Mouse (Mus musculus) kidney, postnatal 0 days (tissue): ENCODE measurements at regions not wholly inside any gene's neighbourhood (a gene's known extent, or its start where the extent isn't known, plus 50 kb on each side); places are given as distances from the start of the nearest gene placed in this dataset.

Experiments
- ATAC-seq: fragments of 200-750 bp; cut with Nextera tagmentation; replicated peaks from 2 replicates; pipeline ENCODE4 v1.8.0; 2017; ENCODE audit warnings: low read depth, moderate number of reproducible peaks, moderate TSS enrichment, moderate library complexity; ENCODE audit not compliant: low FRiP score
- DNase-seq: peaks from one replicate; pipeline ENCODE4 v3.0.0-alpha.2; 2016; ENCODE audit warnings: low spot score
- H3K27ac ChIP-seq: fragments of 300-500 bp; sonication (generic); 2 replicates; pipeline ENCODE4 v1.5.1; 2014; ENCODE audit warnings: mild to moderate bottlenecking
- H3K27me3 ChIP-seq: fragments of 300-500 bp; sonication (generic); 2 replicates; pipeline ENCODE4 v1.6.1; 2014; ENCODE audit warnings: low read length, mixed read lengths; ENCODE audit not compliant: insufficient read depth
- H3K36me3 ChIP-seq: fragments of 300-500 bp; sonication (generic); 2 replicates; pipeline ENCODE4 v1.6.1; 2014; ENCODE audit warnings: low read length, mixed read lengths; ENCODE audit not compliant: insufficient read depth
- H3K4me1 ChIP-seq: fragments of 300-500 bp; sonication (generic); replicated peaks from 2 replicates; pipeline ENCODE4 v1.6.1; 2014; ENCODE audit warnings: antibody characterized with exemption, low read length, mixed read lengths; ENCODE audit not compliant: insufficient read depth
- H3K4me2 ChIP-seq: fragments of 300-500 bp; sonication (generic); 2 replicates; pipeline ENCODE4 v1.6.1; 2014; ENCODE audit warnings: mild to moderate bottlenecking, low read length, moderate library complexity, mixed read lengths
- H3K4me3 ChIP-seq: fragments of 300-500 bp; sonication (generic); replicated peaks from 2 replicates; pipeline ENCODE4 v1.5.1; 2014; ENCODE audit warnings: low read depth, low read length
- H3K9ac ChIP-seq: fragments of 300-500 bp; sonication (generic); 2 replicates; pipeline ENCODE4 v1.6.1; 2014; ENCODE audit warnings: low read depth, low read length
- H3K9me3 ChIP-seq: fragments of 300-500 bp; sonication (generic); replicated peaks from 2 replicates; pipeline ENCODE4 v1.6.1; 2016; ENCODE audit warnings: low read length, inconsistent platforms, mixed read lengths
- CTCF ChIP-seq: IDR thresholded peaks from 2 replicates; pipeline ENCODE4 v1.5.1; 2016; ENCODE audit warnings: antibody characterized with exemption, low read depth, mild to moderate bottlenecking, moderate library complexity
- WGBS: fragments of 180-500 bp; shearing (Covaris S2); extraction: QIAGEN DNeasy Blood & Tissue Kit; methylation state at CpG from one replicate; pipeline ENCODE4 v1.1.7; 2014; 5-methylcytosine and 5-hydroxymethylcytosine counted together

- H3K9ac ChIP-seq = no peak overlapping the region
- no peak for DNase-seq
- TF ChIP-seq CTCF = no peak
- 75% methylated on average over 3 of the region's 3 CpGs for WGBS
- H3K4me2 ChIP-seq = no peak overlapping the region
- no peaks in the 10 kb centered on the region for H3K36me3 ChIP-seq
- ATAC-seq = no peak
- no peaks in the 10 kb centered on the region for H3K9me3 ChIP-seq
- no peaks in the 10 kb centered on the region for H3K4me1 ChIP-seq
- H3K4me3 ChIP-seq = no peak overlapping the region
- no peaks in the 10 kb centered on the region for H3K27me3 ChIP-seq
- H3K27ac ChIP-seq = no peak overlapping the region
Observed at GRCm38 (mm10) chr9:50257162-50257561, 87.6 kb downstream of the Rpl10-ps3 start.

DNA sequence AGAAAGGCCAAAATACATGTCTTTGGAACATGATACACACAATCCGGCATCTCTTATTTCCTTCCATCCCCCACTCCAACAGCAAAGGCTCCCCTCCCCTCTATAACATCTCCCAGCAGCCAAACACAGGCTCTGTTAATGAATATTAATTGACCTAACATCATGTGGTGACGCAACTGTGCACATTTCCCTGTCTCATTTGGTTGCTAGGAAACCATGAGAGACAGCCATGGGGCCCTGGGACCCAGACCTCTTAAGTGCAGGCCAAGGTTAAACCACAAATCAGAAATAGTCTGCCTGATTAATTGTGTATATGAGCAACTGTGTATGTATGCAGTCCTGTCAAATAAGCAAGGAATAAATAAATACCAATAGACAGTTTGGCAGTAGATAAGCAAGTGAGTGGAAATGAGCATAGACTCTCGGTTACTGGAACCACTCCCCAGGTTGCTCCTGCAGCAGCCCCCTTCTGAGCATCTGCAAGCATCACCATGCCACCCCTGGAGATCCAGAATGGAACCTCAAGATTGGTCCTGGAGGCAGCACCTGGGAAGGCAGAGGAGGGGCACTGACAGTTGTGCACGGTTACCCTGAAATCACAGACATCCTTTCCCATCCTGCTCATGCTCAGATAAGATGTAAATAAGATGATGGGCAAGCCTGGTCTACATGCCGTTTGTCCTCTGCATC lies 99.6 kb downstream of the Rpl10-ps3 start:
- WGBS = 60% methylated on average over 5 of the region's 5 CpGs

DNA sequence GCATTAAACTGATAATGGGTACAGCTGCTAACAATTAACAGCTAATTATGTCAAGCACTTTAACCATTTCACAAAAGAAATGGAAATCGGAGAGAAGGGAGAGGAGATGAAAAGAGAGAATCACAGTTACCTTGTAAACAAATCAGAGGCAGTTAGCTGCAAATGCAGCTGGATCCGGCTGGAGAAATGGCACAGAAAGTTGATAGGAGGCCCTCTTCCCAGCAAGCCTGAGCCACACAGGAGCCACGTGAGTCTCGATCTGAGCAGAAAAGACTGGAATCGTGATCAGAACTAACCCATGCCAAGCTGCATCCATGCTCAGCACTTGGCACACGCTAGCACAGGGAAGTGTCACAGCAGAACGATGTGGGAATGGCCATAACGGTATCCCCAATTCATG lies 103.8 kb downstream of the Rpl10-ps3 start:
- no peak for TF ChIP-seq CTCF
- Histone ChIP-seq H3K9ac (no peak overlapping the region), H3K27ac (no peak overlapping the region), H3K4me1 (no peaks in the 10 kb centered on the region), H3K9me3 (no peaks in the 10 kb centered on the region), H3K4me3 (no peak overlapping the region), H3K4me2 (no peak overlapping the region), H3K36me3 (no peaks in the 10 kb centered on the region), H3K27me3 (no peaks in the 10 kb centered on the region)
- DNase-seq (peak; percentile 8), ATAC-seq (no peak)
- 51% methylated on average over 8 of the region's 8 CpGs for WGBS

More for the DNA sequence above, 99.6 kb downstream of the Rpl10-ps3 start:
- ATAC-seq = no peak
- Histone ChIP-seq H3K27ac (no peak overlapping the region), H3K4me1 (no peaks in the 10 kb centered on the region), H3K4me3 (no peak overlapping the region), H3K27me3 (no peaks in the 10 kb centered on the region), H3K4me2 (no peak overlapping the region), H3K9ac (no peak overlapping the region), H3K9me3 (no peaks in the 10 kb centered on the region), H3K36me3 (no peaks in the 10 kb centered on the region)
- no peak for TF ChIP-seq CTCF
- peak; percentile 35 for DNase-seq

GRCm38 (mm10) chr9:50235908-50236307 lies 108.9 kb downstream of the Rpl10-ps3 start:
- DNase-seq (peak; percentile 31), ATAC-seq (no peak)
- no peak overlapping the region for H3K27ac ChIP-seq
- H3K4me1 ChIP-seq = no peaks in the 10 kb centered on the region
- TF ChIP-seq CTCF = no peak
- H3K4me3 ChIP-seq = no peak overlapping the region
- 48% methylated on average over 1 of the region's 1 CpGs for WGBS
- H3K9ac ChIP-seq = no peak overlapping the region
- no peaks in the 10 kb centered on the region for H3K27me3 ChIP-seq
- no peaks in the 10 kb centered on the region for H3K9me3 ChIP-seq
- no peak overlapping the region for H3K4me2 ChIP-seq
- H3K36me3 ChIP-seq = no peaks in the 10 kb centered on the region

DNA sequence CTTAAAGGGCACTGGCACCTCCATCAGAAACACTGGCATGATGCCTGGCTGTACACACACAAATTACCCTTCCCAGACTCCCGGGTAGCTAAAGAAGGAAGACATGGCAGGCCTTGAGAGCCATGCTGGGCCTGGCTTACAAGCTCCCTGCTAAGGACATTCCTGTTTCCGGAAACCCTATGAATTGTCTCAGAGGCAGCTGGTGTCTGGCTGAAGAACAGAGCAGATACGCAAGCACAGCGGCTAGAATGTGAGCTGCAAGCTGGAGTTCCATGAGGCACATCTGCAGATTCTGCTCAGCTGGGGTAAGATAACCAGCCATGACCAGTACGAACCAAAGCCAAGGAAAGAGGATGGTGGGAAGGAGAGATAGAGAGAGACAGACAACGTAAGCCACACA lies 110.1 kb downstream of the Rpl10-ps3 start:
- Histone ChIP-seq H3K9me3 (no peaks in the 10 kb centered on the region), H3K27ac (no peak overlapping the region), H3K4me3 (no peak overlapping the region), H3K9ac (no peak overlapping the region), H3K27me3 (no peaks in the 10 kb centered on the region), H3K36me3 (no peaks in the 10 kb centered on the region), H3K4me1 (no peaks in the 10 kb centered on the region), H3K4me2 (no peak overlapping the region)
- ATAC-seq (no peak), DNase-seq (no peak)
- WGBS = 89% methylated on average over 6 of the region's 6 CpGs
- TF ChIP-seq CTCF = no peak

- TF ChIP-seq CTCF = no peak
- Histone ChIP-seq H3K36me3 (no peaks in the 10 kb centered on the region), H3K4me2 (no peak overlapping the region), H3K9me3 (no peaks in the 10 kb centered on the region), H3K4me1 (no peaks in the 10 kb centered on the region), H3K27me3 (no peaks in the 10 kb centered on the region), H3K4me3 (no peak overlapping the region), H3K27ac (no peak overlapping the region), H3K9ac (no peak overlapping the region)
- ATAC-seq = no peak
- no peak for DNase-seq
- WGBS = 80% methylated on average over 4 of the region's 4 CpGs
Observed at GRCm38 (mm10) chr9:50232958-50233510, 111.7 kb downstream of the Rpl10-ps3 start.
